Mouse (Mus musculus) small intestine, adult 2 months (tissue): Measurements from ENCODE around the gene Lfng. TPM values are rescaled to one million over a fixed set of nuclear protein-coding genes. Genes with fewer than 3 reads are reported as not detected.

Experiments used
- H3K27ac ChIP-seq: fragments of 200-500 bp; 2 replicates; pipeline ENCODE4 v1.5.1; 2012; ENCODE audit warnings: low read depth, low read length, control low read depth, inconsistent platforms; ENCODE audit not compliant: insufficient read depth
- H3K27me3 ChIP-seq: fragments of 200-500 bp; 2 replicates; pipeline ENCODE4 v1.6.1; 2012; ENCODE audit warnings: mild to moderate bottlenecking, moderate library complexity, low read length, inconsistent platforms; ENCODE audit not compliant: control insufficient read depth, insufficient read depth
- H3K36me3 ChIP-seq: fragments of 200-500 bp; 2 replicates; pipeline ENCODE4 v1.6.1; 2012; ENCODE audit warnings: mild to moderate bottlenecking, low read length, control low read depth, inconsistent platforms; ENCODE audit not compliant: control insufficient read depth, insufficient read depth
- H3K4me1 ChIP-seq: fragments of 200-500 bp; 2 replicates; pipeline ENCODE4 v1.6.1; 2012; ENCODE audit warnings: low read length, inconsistent platforms, mixed read lengths; ENCODE audit not compliant: control insufficient read depth, insufficient read depth, insufficient read length
- H3K4me3 ChIP-seq: fragments of 200-500 bp; 2 replicates; pipeline ENCODE4 v1.5.1; 2012; ENCODE audit warnings: low read depth, mild to moderate bottlenecking, control low read depth, inconsistent platforms, low read length, moderate library complexity
- CTCF ChIP-seq: fragments of 200-500 bp; IDR thresholded peaks from 2 replicates; pipeline ENCODE4 v1.5.1; 2012; ENCODE audit warnings: low read depth, mild to moderate bottlenecking, control low read depth, inconsistent platforms, low read length, moderate library complexity, mixed read lengths; ENCODE audit not compliant: insufficient replicate concordance, insufficient read length; ENCODE audit errors: extremely low read depth
- POLR2A ChIP-seq: fragments of 200-500 bp; IDR thresholded peaks from 2 replicates; pipeline ENCODE4 v1.6.1; 2012; ENCODE audit warnings: low read depth, mild to moderate bottlenecking, control low read depth, inconsistent platforms, low read length, moderate library complexity
- WGBS: fragments of 180-500 bp; shearing (Covaris S2); methylation state at CpG from one replicate; pipeline ENCODE4 v1.1.7; 2018; 5-methylcytosine and 5-hydroxymethylcytosine counted together
- polyA plus RNA-seq: library from polyadenylated mRNA; depleted of rRNA; stranded (reverse); fragments of >200 nt; gene quantifications from 2 replicates; pipeline ENCODE4 v1.2.3, GENCODE M21; 2012

Gene Lfng
- polyA plus RNA-seq, 1 experiment: 29.9 TPM

GRCm38 (mm10) chr5:140622978-140623670 is 16.0 kb downstream of the Lfng start:
- TF ChIP-seq CTCF (no peak), POLR2A (no peak)
- Histone ChIP-seq H3K36me3 (peaks cover 25% of the 10 kb centered on the region; the same call in 1 of the 2 replicates), H3K4me3 (peak overlapping the region; percentile 9; the same call in 1 of the 2 replicates), H3K27me3 (no peaks in the 10 kb centered on the region), H3K4me1 (peaks cover 19% of the 10 kb centered on the region), H3K27ac (peak overlapping the region; percentile 21; the same call in 1 of the 2 replicates)
- WGBS: 70% methylated on average over 23 of the region's 23 CpGs

DNA sequence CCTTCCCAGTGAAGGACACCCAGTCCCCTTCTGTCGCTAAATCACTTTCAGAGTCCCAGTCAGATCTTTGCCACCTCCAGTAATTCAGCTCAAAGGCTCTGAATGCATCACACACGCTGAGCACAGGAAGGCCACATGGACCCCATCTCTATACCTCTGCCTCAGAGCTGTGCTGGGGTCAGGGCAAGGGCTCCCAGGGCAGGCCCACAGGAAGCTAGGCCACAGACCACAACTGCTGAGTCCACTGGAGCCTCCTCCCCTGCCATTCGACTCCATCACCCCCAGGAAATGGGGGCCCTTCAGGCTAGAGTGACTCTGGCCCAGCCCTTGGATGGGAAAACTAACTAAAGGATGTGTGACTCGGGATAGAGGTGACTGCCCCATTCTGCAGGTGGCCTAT is 16.7 kb downstream of the Lfng start:
- Histone ChIP-seq H3K4me3 (no peak overlapping the region), H3K4me1 (peaks cover 19% of the 10 kb centered on the region), H3K27ac (no peak overlapping the region), H3K27me3 (no peaks in the 10 kb centered on the region), H3K36me3 (peaks cover 28% of the 10 kb centered on the region)
- no peak for TF ChIP-seq POLR2A
- 47% methylated on average over 4 of the region's 4 CpGs for WGBS

DNA sequence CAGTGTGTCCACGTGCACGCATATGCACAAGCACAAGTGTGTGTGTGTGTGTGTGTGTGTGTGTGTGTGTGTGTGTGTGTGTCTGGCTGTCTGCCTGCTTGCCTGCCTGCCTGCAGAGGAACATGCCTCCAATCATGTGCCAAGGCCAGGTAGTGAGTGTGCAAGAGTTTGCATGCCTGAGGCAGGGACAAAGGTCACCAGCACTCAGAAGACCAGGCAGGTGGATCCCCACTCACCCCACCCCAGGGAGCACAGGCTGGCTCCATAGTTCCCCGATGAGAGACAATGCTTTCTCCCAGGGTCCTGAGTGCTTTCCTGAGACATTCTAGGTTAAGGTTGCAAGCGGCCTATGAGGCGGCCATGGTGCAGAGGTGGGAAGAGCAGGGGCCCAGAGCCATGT is 17.1 kb downstream of the Lfng start:
- Histone ChIP-seq H3K4me1 (peaks cover 19% of the 10 kb centered on the region), H3K4me3 (no peak overlapping the region), H3K27me3 (no peaks in the 10 kb centered on the region), H3K27ac (no peak overlapping the region), H3K36me3 (peaks cover 31% of the 10 kb centered on the region)
- TF ChIP-seq CTCF (no peak), POLR2A (no peak)
- WGBS: 52% methylated on average over 5 of the region's 5 CpGs

- WGBS: 94% methylated on average over 13 of the region's 13 CpGs
- peaks cover 33% of the 10 kb centered on the region for H3K36me3 ChIP-seq
- H3K27ac ChIP-seq: no peak overlapping the region
Measured at GRCm38 (mm10) chr5:140624961-140625360, 17.8 kb downstream of the Lfng start.

GRCm38 (mm10) chr5:140627580-140627979 is 20.5 kb downstream of the Lfng start:
- 96% methylated on average over 5 of the region's 5 CpGs for WGBS
- no peak overlapping the region for H3K4me3 ChIP-seq
- peaks cover 37% of the 10 kb centered on the region for H3K36me3 ChIP-seq
- H3K27me3 ChIP-seq: no peaks in the 10 kb centered on the region
- no peak overlapping the region for H3K27ac ChIP-seq
- peak; percentile 14; the same call in 1 of the 2 replicates for TF ChIP-seq CTCF
- no peak for TF ChIP-seq POLR2A
- H3K4me1 ChIP-seq: peaks cover 19% of the 10 kb centered on the region

More at GRCm38 (mm10) chr5:140624961-140625360, 17.8 kb downstream of the Lfng start:
- TF ChIP-seq POLR2A (no peak), CTCF (no peak)
- H3K4me3 ChIP-seq: no peak overlapping the region
- no peaks in the 10 kb centered on the region for H3K27me3 ChIP-seq
- peaks cover 19% of the 10 kb centered on the region for H3K4me1 ChIP-seq

- no peak overlapping the region for H3K27ac ChIP-seq
- TF ChIP-seq POLR2A: no peak
- peak; percentile 56; the same call in 1 of the 2 replicates for TF ChIP-seq CTCF
- WGBS: 87% methylated on average over 9 of the region's 9 CpGs
- H3K36me3 ChIP-seq: peaks cover 41% of the 10 kb centered on the region
- H3K4me3 ChIP-seq: no peak overlapping the region
- no peaks in the 10 kb centered on the region for H3K27me3 ChIP-seq
- peaks cover 10% of the 10 kb centered on the region for H3K4me1 ChIP-seq
Measured at GRCm38 (mm10) chr5:140628995-140629394, 21.9 kb downstream of the Lfng start.

DNA sequence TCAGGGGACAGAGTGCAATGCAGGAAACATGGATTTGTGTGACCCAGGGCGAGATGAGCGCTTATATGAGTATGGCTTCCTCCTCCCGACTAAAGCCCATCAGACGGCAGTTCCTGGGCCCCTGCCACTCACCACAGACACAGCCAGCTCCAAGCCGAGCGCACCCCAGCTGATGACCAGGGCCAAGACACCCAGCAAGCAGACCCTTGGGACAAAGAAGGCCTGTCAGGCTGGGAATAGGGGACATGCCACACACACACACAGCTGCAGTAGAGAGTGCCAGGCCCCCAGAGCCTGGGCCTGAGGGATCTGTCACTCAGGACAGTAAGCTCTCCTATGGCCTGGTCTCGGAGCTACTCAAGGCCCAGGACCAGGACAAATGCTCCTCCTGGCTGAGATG is 26.3 kb downstream of the Lfng start:
- TF ChIP-seq CTCF (no peak), POLR2A (no peak)
- WGBS: 77% methylated on average over 7 of the region's 7 CpGs
- Histone ChIP-seq H3K4me3 (no peak overlapping the region), H3K4me1 (peaks cover 8% of the 10 kb centered on the region; the same call in 1 of the 2 replicates), H3K27me3 (no peaks in the 10 kb centered on the region), H3K27ac (no peak overlapping the region), H3K36me3 (peaks cover 23% of the 10 kb centered on the region)
